Mouse (Mus musculus) lung, embryonic 16.5 days (tissue): ENCODE measurements at regions not wholly inside any gene's neighbourhood (a gene's known extent, or its start where the extent isn't known, plus 50 kb on each side); places are given as distances from the start of the nearest gene placed in this dataset.

Experiments used
- ATAC-seq: fragments of 200-750 bp; cut with Nextera tagmentation; 2 replicates; pipeline ENCODE4 v1.8.0; 2017; ENCODE audit warnings: low read depth, mild to moderate bottlenecking, moderate library complexity
- H3K27ac ChIP-seq: fragments of 300-500 bp; sonication (generic); 2 replicates; pipeline ENCODE4 v1.5.1; 2014; ENCODE audit warnings: mild to moderate bottlenecking, control low read depth, low read length
- H3K27me3 ChIP-seq: fragments of 300-500 bp; sonication (generic); 2 replicates; pipeline ENCODE4 v1.6.1; 2014; ENCODE audit warnings: low read depth, low read length, mixed read lengths; ENCODE audit not compliant: control insufficient read depth, insufficient read depth
- H3K36me3 ChIP-seq: fragments of 300-500 bp; sonication (generic); 2 replicates; pipeline ENCODE4 v1.6.1; 2014; ENCODE audit warnings: low read length; ENCODE audit not compliant: control insufficient read depth, insufficient read depth
- H3K4me1 ChIP-seq: fragments of 300-500 bp; sonication (generic); replicated peaks from 2 replicates; pipeline ENCODE4 v1.6.1; 2014; ENCODE audit warnings: low read length, mixed read lengths; ENCODE audit not compliant: control insufficient read depth, insufficient read depth
- H3K4me2 ChIP-seq: fragments of 300-500 bp; sonication (generic); 2 replicates; pipeline ENCODE4 v1.6.1; 2014; ENCODE audit warnings: low read depth, low read length, control low read depth
- H3K4me3 ChIP-seq: fragments of 300-500 bp; sonication (generic); 2 replicates; pipeline ENCODE4 v1.5.1; 2014; ENCODE audit warnings: mild to moderate bottlenecking, low read length, control low read depth
- H3K9ac ChIP-seq: fragments of 300-500 bp; sonication (generic); 2 replicates; pipeline ENCODE4 v1.6.1; 2014; ENCODE audit warnings: low read length, control low read depth
- H3K9me3 ChIP-seq: fragments of 300-500 bp; sonication (generic); 2 replicates; pipeline ENCODE4 v1.6.1; 2016; ENCODE audit warnings: low read length; ENCODE audit not compliant: control insufficient read depth
- WGBS: fragments of 180-500 bp; shearing (Covaris S2); extraction: QIAGEN DNeasy Blood & Tissue Kit; methylation state at CpG from one replicate; pipeline ENCODE4 v1.1.7; 2014; 5-methylcytosine and 5-hydroxymethylcytosine counted together

DNA sequence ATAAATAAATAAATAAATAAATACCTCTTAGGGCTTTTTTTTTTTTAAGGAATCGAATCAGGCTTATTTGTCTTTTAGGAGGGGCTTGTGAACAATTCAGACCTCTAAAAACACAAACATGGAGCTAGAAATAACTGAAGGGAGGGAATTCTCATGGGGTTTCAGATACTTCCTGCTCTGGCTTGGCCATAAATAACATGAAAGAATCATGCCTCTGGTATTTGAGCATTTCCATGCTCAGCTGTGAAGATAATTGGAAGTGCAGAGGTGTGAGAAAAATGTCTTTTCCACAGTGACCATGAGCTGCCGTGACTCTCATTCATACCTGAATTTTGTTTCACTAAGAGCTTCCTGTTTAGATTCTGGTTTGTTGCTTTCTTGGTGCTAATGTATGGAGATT lies 86.3 kb upstream of the Itga1 start:
- Histone ChIP-seq H3K9ac (no peak overlapping the region), H3K4me3 (no peak overlapping the region), H3K27me3 (no peaks in the 10 kb centered on the region), H3K9me3 (no peaks in the 10 kb centered on the region), H3K27ac (no peak overlapping the region), H3K4me1 (no peaks in the 10 kb centered on the region), H3K36me3 (no peaks in the 10 kb centered on the region), H3K4me2 (no peak overlapping the region)
- no peak for ATAC-seq
- 47% methylated on average over 2 of the region's 2 CpGs for WGBS

DNA sequence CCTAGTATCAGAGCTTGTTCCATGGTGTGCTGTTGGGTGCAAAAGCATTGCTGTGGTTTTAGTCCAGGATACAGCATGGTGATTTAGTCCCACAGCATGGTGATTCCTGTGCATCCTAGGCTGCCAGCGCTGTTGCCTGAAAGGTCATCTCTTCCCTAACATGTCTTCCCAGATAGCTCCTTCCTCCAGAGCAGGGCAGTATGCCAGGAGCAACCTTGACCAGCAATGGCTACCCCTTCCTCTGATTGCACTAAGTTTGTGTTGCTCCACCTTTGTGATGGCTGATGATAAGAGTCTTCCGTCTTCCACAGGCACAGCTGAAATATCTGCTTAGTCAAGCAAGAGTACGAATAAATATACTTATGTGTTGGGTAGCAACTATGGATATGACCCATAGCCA lies 85.6 kb upstream of the Itga1 start:
- no peaks in the 10 kb centered on the region for H3K36me3 ChIP-seq
- H3K9ac ChIP-seq: no peak overlapping the region
- no peak overlapping the region for H3K4me3 ChIP-seq
- H3K4me2 ChIP-seq: no peak overlapping the region
- 78% methylated on average over 3 of the region's 3 CpGs for WGBS
- ATAC-seq: no peak
- H3K4me1 ChIP-seq: no peaks in the 10 kb centered on the region
- H3K27ac ChIP-seq: no peak overlapping the region
- no peaks in the 10 kb centered on the region for H3K27me3 ChIP-seq
- no peaks in the 10 kb centered on the region for H3K9me3 ChIP-seq

DNA sequence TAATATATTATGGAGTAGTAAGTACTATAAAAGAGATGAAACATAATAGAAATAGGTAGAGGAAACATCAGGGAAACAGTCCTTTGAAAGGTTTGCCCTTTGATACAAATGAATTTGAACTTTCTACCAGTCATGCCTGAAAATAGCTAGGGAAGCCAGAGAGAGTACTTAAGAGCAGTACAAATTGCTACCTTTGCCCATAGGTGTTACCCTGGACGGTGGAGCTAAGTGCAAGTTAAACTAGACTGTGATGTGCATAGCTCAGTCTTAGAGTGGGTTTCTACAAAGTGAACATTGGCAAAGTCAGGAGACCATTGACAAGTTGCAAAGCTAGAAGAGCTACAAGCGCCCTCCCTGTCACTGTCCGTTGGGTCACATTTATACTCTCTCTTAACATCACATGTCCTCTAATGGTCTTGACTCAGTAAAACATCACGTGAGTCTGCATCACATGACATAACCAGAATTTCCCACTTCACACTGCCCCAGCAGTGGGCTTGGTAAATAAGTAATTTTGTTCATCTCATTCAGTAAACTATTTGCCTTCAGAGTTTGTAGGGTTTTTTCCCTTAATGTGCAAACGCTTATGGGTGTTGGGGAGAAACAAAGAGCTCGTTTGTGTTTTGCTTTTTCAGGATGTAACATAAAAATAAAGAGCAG lies 80.6 kb upstream of the Itga1 start:
- 76% methylated on average over 6 of the region's 6 CpGs for WGBS
- H3K36me3 ChIP-seq: no peaks in the 10 kb centered on the region
- H3K27ac ChIP-seq: no peak overlapping the region
- no peaks in the 10 kb centered on the region for H3K4me1 ChIP-seq
- ATAC-seq: no peak
- H3K9ac ChIP-seq: no peak overlapping the region
- H3K4me2 ChIP-seq: no peak overlapping the region
- no peak overlapping the region for H3K4me3 ChIP-seq
- no peaks in the 10 kb centered on the region for H3K27me3 ChIP-seq
- no peaks in the 10 kb centered on the region for H3K9me3 ChIP-seq

DNA sequence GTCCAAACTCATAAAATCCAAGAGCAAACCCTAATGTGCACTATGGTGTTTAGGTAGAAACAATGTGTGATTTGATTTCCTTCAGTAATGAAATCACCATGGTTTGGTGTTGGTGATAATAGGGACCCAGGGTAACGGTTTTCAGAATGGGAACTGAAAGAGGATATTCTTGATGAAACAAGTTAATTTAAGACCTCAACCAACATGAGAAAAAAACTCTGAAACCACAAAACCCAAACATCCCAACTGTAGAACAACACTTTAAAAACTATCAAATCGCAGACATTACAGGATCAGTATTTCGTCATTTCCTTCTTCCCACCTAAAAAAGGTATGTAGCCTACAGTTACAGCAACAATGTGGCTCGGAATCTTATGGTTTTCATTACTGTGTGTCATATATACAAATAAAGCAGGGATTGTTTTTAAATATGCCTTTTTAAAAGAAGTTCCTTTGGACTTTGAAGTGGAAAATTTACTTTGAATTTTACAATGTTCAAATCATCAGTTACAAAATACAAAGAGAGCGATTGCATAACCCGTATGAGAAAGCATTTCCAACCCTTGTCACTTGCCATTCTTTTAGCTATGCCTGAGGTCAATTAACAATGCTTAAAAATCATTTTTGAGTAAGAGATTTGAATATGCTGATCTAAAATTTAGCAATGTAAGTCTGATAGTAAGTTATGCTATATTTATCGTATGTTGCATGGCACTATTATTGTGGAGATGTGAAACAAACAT lies 76.6 kb upstream of the Itga1 start:
- H3K9me3 ChIP-seq: no peaks in the 10 kb centered on the region
- H3K4me1 ChIP-seq: no peaks in the 10 kb centered on the region
- no peak for ATAC-seq
- H3K4me2 ChIP-seq: no peak overlapping the region
- no peak overlapping the region for H3K4me3 ChIP-seq
- H3K27me3 ChIP-seq: no peaks in the 10 kb centered on the region
- WGBS: 83% methylated on average over 7 of the region's 7 CpGs
- H3K36me3 ChIP-seq: no peaks in the 10 kb centered on the region
- H3K9ac ChIP-seq: no peak overlapping the region
- no peak overlapping the region for H3K27ac ChIP-seq

DNA sequence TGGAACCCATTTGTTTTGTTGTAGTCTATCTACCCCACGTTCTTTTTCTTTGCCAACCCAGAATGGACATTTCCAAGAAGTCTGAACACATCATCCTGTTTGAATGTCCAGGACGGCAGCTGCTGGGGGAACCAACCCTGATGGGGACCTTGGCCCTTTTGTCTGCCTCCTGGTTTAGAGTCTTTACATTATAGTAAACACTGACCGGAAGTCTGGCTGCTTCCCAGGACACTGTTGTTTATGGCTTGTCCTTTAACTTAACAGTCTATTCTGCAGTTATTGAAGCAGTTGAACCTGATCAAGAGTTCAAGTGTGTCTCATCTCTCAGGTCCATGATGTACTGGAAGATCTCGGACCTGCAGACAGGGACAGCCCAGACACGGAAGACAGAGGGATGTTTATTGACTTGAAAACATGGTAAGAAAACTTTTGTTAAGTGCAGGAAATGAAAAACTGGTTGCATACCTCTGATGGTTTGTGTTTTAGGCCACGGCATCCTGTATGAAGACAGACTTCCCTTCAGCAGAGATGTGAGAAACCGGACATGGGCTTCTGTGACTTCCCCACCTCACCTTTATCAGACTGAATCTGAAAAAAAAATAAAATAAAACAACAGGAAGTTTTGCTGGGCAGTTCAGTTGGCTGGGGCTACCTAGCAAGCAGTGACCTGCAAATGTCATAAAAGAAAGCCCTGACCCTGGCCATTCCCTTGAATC lies 69.7 kb upstream of the Itga1 start:
- Histone ChIP-seq H3K27me3 (no peaks in the 10 kb centered on the region), H3K4me1 (no peaks in the 10 kb centered on the region), H3K4me2 (no peak overlapping the region), H3K4me3 (no peak overlapping the region), H3K9ac (no peak overlapping the region), H3K36me3 (no peaks in the 10 kb centered on the region), H3K9me3 (no peaks in the 10 kb centered on the region), H3K27ac (peak overlapping the region; percentile 9; the same call in 1 of the 2 replicates)
- ATAC-seq: 0 out of 2 replicates have a peak, but pooled peaks have one; percentile 51
- WGBS: 43% methylated on average over 7 of the region's 7 CpGs

DNA sequence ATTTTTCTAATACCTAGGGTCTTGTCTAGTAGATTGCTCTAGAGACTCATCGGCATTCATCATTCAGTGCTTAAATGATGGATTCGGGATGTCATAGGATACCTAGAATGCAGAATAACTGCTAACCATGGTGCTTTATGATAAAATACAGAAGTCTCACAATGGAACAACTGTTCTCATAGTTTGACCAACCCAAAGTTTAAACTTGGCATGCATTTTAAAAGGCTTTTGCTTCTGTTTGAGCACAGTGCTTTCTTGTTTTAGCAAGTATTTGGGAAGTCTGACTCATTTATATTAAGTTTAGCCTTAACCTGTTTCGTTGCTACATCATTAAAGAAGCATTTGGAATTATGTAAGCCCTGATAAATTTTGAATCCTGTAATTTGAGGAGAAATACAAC lies 64.2 kb upstream of the Itga1 start:
- no peak overlapping the region for H3K27ac ChIP-seq
- no peak overlapping the region for H3K9ac ChIP-seq
- no peak for ATAC-seq
- H3K4me1 ChIP-seq: no peaks in the 10 kb centered on the region
- H3K27me3 ChIP-seq: no peaks in the 10 kb centered on the region
- no peaks in the 10 kb centered on the region for H3K9me3 ChIP-seq
- 77% methylated on average over 3 of the region's 3 CpGs for WGBS
- no peak overlapping the region for H3K4me3 ChIP-seq
- no peaks in the 10 kb centered on the region for H3K36me3 ChIP-seq
- H3K4me2 ChIP-seq: no peak overlapping the region

DNA sequence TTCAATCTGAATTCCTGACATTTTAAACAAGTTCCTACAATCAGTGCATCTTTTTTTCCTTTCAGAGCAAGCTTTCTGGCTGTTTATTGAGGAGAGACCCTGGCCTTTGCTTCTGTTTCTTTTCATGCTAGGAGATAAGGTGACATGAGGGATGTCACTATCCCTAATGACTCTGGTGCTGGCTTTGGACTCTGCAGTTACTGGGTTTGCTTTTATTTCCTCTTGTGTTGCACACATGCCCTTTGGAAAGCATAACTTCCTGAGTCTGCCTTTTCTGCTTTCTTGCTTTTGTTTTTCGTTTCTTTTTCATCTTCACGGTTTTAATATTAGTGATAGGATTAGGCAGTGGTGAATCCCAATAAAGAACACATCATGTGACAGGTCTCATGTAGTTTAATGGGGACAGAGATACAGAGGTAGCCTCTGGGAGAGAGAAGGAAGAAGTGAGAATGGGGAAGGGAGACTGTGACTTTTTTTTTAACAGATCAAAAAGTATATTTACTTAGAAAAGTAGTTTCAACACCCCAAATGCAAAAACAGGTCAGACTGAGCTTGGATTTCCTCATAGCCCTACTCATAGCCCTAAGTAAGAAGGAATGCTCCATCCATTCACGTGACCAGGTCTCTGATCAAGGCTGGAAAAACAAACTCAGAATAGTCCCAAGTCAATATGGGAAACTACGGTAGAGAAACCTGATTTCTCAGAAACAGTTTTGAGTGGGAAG lies 61.1 kb upstream of the Itga1 start:
- ATAC-seq: no peak
- Histone ChIP-seq H3K4me2 (no peak overlapping the region), H3K27me3 (no peaks in the 10 kb centered on the region), H3K27ac (no peak overlapping the region), H3K4me3 (no peak overlapping the region), H3K36me3 (no peaks in the 10 kb centered on the region), H3K9me3 (no peaks in the 10 kb centered on the region), H3K9ac (no peak overlapping the region), H3K4me1 (no peaks in the 10 kb centered on the region)
- WGBS: 56% methylated on average over 4 of the region's 4 CpGs

DNA sequence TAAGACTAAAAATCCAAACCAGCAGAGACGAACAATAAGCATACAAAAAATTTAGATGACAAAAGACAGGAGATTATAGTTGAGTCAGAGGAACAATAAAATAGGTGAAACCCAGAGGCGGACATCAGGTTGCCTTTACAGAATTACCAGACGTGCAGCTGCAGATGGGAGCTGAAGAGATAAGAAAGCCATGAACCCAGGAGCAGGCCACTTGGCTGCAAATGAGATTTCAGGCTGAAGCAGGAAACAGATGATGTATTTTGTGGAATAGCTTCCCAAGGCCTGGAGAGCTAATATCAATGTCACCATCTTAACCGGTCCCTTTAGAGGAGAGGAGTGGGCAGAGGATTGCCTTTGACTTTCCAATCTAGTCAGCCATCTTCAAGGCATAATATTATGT lies 57.6 kb upstream of the Itga1 start:
- H3K4me1 ChIP-seq: no peaks in the 10 kb centered on the region
- H3K27ac ChIP-seq: no peak overlapping the region
- H3K9ac ChIP-seq: no peak overlapping the region
- ATAC-seq: no peak
- H3K36me3 ChIP-seq: no peaks in the 10 kb centered on the region
- H3K4me2 ChIP-seq: no peak overlapping the region
- H3K4me3 ChIP-seq: no peak overlapping the region
- WGBS: 54% methylated on average over 4 of the region's 4 CpGs
- no peaks in the 10 kb centered on the region for H3K27me3 ChIP-seq
- no peaks in the 10 kb centered on the region for H3K9me3 ChIP-seq
